Mouse (Mus musculus) cerebellum, postnatal 4 days (tissue): ENCODE measurements around the gene Mboat7.
"Not testable (repeated sequence)": the region's sequence is repeated elsewhere in the genome, so short reads cannot be mapped to it uniquely, and the experiment has no call there.

Experiments
- DNase-seq, 2 experiments: peaks; one replicate each; pipeline ENCODE4 v3.0.0; 2022; ENCODE audit warnings: low spot score in 2 of 2, mixed read lengths in 1 of 2

Mboat7 gene

DNA sequence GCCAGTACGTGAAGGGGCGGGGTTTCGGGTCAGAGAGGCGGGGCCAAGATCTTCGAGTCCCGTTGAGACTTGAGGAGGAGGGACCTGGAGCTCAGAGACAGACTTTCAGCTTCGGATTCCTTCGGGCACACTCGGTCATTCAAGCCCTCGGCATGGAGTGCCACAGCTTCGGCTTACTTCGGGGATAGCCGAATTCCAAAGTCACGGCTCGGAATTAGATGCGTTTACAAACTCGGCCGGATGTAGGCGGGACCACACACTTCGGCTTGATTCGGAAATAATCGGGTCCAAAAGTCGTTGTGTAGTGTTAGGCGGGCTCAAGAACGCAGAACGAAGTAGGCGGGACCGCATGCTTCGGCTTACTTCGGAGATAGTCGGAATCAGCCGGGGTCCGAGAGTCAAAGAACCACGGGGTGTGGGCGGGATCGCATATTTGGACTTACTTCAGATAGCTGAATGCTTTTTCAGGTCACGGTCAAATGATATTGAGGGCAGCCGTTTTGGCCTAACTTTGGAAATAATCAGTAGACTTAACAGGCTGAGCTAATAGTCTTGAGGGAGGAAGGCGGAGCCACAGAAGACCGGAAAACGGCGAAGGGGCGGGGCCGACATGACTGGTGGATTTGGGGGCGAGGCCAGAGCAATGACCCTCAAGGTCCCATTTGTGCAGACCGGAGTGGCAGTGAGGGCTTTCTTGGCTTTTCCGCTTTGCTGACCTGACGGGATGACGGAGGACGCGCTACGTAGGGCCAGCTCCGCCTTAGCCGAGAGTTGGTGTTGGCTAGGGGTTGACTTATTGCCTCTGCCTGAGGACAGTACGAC lies at the start of gene Mboat7:
TSS of gene Mboat7 (minus strand) at position 537 of the 822 bp plus-strand sequence.
- peak; percentile 85 to 95 for DNase-seq

DNA sequence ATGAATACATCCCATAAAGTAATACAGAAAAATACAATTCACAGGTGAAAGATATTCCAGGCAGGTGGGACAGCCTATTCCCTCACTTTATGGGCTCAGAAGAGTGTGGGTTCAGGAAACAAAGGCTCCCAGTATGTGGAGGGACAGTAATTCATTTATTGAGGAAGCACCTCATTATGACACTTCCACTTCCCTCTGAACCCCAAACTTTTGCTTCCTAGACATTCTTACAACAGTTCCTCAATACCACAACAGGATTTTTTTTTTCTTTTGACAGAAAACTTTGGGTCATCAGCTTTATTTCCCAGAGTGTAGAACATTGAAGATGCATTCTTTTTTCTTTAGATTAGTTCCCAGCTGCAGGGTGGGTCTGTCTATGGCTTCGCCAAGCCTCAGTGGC lies 39.4 kb upstream of the Mboat7 start:
- not testable (repeated sequence) for DNase-seq

DNA sequence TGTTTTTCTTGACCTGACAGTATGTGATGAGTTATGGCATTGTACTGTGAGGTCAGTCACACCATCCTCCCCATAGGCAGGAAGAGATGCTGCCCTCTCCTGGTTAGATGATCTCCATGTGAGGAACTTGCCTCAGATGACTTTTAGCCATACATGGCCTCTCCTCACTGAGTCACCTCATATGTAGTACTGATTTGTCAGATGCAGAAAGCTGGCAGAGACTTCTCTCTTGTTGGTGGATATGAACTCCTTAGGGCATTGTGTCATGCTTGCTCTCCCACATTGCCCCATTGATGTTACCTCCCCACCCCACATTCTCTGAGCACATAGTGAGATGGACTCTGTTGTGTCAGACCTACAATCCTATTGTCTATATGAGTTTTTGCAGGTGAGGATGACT lies 32.1 kb upstream of the Mboat7 start:
- DNase-seq: not testable (repeated sequence)

DNA sequence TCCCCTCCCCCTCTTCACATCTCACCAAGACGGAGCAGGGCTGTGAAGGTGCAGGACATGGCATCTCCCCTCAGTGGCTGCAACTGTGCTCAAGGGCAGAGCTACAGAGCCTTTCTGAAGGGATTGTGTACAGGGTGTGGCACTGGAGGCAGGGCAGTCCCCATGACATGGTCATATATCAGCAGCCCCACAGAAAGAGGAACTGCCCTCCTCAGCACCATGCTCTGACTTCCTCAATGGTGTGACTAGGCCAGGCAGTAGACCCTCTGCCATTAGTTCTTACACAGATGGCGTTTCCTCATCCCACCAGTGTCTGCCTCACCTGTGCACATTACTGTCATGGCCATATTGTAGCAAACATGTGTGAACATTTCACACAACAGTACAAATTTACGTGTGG lies 26.9 kb upstream of the Mboat7 start, which contains the start of gene Pirb:
TSS of gene Pirb (minus strand) at position 124 of the 400 bp plus-strand sequence.
- not testable (repeated sequence) for DNase-seq

DNA sequence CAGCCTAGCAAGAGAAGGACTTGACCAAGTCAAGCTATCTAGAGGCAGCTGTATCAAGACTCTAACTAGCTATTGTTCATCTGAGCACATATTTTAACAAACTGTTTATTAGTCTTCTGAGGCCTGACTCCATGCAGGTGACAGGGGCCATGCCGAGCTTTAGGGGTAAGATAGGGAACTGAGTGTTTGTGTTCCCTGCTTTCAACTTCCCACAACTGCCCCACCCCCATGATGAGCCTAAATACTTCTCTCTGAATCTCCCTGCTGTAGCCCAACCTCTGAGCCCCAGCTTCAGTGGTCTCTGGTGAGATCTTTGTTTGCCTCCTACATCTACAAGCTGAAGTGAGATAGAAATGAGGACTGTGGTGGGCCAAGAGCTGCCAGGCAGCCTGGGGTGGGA lies 21.9 kb upstream of the Mboat7 start:
- DNase-seq: no peak

DNA sequence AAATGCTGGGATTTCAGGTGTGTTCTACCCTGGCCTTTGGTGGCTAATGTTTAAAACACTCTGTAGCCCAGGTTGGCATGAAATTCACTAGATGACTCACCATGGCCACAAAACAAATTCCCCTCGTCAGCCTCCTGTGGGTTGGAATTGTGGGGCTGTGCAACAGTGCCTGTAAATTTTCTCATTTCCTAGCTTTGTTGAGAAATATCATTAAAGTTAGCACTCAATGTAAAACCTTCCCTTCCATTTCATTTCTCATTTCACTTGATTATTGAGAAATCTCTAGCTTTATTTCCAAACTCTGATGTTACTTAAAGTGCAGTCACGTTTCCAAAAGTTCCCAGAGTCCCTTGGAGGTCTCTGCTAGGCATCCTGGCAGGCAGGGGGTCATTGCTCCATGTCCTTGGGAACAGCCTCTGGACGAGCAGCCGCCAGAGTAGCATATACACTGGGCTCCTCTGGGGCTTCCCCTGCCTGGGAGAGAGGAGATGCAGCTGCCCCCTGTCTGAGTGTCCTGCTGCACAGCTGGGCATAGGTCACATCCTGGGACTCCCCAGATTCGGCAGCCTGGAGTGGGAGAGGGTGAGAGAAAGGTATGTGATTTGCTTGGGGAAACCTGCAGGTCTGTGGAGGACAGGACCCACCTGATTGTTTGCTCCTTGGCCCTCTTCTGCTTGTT lies 19.1 kb upstream of the Mboat7 start:
- no peak for DNase-seq

DNA sequence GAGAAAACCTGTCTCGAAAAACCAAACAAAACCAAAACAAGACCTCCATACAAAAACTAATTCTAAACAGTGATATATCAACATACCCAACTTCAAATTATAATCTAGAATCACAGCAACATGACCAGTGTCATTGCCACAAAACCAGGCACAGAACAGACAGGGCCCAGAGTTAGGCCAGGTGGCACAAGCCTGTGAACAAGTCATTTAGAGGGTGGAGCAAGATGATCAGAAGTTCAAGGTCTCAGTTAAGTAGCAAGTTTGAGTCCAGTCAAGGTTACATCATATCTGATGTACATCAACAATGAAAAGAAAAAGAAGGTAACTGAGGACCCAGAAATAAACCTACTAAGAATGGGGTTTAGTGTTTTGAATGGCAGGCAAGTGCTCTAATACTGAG lies 15.7 kb upstream of the Mboat7 start:
- DNase-seq: no peak

DNA sequence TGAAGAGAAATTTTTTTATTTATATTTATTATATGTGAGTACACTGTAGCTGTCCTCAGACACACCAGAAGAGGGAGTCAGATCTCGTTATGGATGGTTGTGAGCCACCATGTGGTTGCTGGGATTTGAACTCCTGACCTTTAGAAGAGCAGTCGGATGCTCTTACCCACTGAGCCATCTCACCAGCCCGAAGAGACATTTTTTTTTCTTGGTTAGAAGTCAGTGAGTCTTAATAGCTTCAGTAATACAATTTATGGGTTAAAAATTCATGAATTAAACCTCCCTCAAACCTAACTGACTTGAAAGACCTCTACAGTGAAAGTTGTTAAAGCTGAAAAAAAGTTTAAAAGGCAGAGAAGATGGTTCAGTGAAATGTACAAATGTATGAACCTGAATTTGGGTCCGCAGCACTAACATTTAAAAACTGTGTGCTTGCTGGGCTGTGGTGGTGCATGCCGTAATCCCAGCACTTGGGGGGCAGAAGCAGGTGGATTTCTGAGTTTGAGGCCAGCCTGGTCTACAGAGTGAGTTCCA lies 15.2 kb upstream of the Mboat7 start:
- not testable (repeated sequence) for DNase-seq

DNA sequence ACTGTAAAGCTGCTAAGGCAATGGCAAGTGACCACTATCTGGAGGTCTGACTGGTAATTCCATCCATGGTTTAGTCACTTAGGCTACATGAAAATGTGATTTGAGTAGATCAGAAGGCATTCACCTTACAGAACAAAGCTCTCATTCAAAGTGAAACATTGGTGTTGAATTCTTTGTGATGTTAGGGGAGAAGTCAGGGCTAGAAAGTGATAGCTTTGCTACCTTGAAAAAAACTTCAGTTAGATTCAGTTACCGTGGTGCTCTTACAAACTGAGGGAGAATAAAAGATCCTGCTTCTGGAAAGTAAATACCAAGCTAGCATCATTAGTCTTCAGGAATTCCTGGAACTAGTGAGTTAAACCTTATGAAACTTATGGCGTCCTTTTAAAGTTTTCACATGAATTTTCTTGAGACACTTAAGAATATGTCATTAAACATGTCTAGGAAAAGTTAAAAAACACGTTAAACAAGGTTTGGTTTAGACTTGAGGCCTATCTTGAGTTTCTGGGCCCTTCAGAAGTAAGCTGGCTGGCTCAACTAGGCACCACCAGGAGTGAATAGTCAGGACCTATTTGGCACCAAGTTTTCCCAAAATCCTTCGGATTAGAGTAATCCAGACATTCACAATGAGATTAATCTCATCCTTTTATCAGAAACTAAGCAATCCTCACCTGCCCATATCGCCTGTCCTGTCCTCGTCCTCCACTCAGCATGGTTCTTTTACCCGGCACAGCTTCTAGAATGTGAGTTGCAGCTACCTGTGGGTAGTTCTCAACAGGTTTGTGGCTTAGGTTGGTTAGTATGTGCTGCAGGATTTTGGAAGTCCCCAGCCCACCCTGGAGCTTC lies 14.5 kb upstream of the Mboat7 start:
- no peak for DNase-seq

DNA sequence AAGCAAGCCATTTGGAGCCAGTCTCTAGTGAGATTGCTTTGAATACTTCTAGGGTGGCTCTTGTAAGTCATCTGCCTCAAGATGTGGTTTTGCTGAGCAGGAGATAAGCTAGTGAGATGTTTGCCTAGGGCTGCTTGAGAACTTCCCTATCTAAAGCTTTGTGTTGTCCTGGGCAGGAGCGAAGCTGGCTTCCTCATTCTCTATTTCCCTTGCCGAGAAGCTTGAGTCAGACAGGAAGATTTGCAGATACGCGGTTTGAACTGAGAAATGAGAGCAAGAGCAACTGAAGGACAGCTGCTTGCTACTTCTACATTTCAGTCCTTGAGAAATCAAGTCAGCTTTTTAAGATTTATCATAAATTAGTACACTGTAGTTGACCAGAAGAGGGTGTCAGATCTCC lies 13.7 kb upstream of the Mboat7 start:
- DNase-seq: no peak

DNA sequence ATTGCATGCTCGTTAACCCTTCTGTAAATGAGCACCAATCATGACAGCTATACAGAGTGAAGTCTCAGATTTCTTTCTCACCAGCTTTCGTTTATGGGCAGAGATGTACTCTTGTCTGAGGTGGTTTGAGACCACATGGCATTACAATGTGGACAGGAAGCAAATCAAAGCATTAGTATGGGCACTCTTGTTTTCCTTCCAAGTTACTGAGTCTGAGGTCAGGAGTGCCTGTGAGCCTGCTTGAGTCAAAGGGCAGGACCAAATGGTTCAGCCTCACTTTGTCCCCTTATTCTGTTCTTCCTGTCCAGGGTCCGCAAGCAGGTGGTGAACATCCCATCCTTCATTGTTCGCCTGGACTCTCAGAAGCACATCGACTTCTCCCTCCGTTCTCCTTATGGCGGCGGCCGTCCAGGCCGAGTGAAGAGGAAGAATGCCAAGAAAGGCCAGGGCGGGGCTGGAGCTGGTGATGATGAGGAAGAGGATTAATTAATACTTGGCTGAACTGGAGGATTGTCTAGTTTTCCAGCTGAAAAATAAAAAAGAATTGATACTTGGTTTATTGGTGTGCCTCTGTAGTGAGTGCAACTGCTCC lies 13.1 kb upstream of the Mboat7 start:
- no peak for DNase-seq

DNA sequence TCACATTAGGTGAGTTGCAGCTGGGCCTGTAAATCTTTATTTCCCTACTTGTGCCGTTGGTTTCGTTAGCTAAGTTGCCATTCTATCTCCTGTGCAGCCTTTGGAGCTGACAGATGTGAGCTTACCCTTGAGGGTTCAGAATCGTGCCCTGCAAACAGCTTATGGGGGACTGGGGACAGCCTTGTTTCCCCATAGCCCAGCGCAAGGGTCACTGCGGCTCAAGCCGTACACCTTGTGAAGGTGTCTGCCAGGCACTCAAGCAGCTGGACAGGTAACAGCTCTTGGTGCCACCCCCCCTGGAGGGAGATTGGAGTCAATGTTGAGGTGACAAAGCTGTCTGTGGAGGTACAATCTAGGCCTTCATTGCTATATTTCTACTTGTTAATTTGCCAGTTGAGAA lies 12.6 kb upstream of the Mboat7 start:
- DNase-seq: no peak

DNA sequence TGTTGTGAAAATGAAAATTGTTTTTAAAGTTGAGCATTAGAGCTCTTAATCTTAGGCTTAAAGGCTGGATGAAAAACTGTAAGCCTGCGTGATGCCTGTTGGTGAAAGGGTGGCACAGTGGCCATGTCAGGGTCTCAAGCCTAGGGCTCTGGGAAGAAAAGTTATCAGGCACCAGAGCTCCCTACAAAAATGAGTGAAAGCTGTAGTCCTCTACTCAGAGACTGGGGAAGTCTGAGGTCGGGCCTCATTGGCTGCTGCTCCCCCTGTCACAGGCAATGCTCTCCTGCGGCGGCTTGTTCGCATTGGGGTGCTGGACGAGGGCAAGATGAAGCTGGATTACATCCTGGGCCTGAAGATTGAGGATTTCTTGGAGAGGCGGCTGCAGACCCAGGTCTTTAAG lies 12.1 kb upstream of the Mboat7 start:
- DNase-seq: not testable (repeated sequence)

DNA sequence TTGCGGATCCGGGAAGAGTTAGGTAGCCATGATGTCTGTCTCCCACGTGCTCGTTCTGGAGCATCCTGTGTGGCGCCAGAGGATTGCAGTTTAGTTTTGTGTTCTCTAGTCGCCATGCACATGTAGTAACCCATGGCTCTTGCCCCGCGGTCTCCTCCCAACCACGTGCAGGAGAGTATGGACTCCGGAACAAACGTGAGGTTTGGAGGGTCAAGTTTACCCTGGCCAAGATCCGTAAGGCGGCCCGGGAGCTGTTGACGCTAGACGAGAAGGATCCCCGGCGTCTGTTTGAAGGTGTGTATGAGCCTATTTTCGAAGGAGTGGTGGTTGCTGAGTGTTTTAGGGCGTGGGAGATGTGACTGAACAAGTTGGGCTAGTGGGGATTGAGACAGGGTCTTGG lies 11.2 kb upstream of the Mboat7 start:
- DNase-seq: no peak

DNA sequence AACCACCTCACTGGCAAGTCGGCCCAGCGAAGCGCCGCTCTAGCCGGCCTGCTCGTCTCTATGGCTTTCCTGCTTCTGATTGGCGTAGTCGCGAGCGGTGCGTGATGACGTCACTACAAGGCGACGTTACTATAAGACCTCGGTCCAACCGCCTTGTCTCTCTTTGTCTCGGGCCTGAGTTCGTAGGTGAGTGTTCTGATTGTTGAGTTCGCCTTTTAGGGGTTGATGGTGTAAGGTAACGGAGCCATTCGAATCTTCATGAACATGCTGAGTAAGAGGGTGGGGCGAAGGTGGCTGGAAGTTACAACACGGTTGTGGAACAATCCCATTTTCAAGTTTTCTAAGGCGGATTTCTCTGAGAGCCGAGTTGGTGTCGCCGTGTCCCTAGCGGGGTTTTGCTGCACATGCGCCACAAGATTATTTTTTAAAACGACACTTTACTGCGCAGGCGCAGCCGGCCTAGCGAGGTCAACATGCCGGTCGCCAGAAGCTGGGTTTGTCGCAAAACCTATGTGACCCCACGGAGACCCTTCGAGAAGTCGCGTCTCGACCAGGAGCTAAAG lies 10.6 kb upstream of the Mboat7 start, which contains the start of gene Rps9:
TSS of gene Rps9 (plus strand) at position 115 of the 563 bp plus-strand sequence.
- peak; percentile 90 to 96 for DNase-seq

DNA sequence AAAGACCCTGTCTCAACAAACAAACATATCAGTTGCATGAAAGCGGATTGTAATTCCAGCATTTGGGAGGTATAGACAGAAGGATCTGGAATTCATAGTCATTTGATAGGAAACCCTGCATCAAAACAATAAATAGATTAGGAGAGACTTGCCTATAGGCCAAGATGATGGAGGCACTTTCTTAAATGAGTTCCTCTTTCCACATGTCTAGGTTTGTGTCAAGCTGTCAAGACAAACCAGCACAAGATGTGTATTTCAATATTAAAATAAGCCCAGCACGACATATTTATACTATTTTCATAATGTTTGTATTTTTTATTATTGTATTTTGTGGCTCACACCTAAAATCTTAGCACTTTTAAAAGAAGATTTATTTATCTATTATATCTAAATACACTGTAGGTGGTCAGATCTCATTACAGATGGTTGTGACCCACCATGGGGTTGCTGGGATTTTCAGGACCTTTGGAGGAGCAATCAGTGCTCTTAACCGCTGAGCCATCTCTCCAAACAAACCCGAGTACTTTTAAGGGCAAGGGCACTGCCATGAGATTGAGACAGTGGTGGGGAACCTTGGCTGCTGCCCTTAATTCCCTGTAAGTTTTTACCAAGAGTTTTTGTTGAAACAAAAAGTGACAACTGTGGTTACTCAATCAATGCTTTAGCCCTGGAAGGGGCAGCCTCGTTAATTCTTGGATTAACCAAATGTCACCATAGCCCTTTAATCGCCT lies 10.0 kb upstream of the Mboat7 start:
- no peak for DNase-seq

DNA sequence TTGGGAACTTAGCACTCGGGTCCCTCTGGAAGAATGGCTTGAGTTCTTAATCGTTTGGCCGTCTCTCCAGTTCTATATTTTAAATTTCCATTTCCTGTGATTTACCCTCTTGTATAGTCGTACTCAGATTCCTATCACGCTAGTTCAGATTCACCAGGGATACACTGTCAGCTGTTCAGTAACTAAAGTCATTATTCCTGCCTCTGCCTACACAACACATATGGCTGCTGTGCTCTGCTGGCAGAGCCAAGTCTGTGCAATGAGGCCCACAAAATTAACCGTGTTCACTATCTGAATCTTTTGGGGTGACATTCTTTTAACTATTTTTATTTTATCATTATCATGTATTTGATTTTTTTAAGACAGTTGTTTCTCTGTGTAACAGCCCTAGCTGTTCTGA lies 5.1 kb upstream of the Mboat7 start:
- no peak for DNase-seq

DNA sequence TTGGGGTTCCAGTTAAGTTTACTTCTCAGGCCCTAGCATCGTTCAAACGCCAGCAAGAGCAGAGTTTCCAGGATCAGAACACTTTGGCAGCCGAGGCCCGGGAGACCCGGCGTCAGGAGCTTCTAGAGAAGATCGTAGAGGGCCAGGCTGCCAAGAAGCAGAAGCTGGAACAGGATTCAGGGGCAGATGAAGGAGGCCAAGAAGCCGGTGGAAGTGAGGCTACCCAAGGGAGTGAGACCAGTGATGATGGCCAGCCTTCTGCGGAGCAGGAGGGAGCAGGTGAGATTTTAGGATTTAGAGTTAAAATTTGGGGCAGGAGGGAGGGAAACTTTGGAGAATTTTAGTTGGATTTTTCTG lies 1.6 kb upstream of the Mboat7 start:
- peak in 1 of 2 experiments; percentile 20 for DNase-seq

DNA sequence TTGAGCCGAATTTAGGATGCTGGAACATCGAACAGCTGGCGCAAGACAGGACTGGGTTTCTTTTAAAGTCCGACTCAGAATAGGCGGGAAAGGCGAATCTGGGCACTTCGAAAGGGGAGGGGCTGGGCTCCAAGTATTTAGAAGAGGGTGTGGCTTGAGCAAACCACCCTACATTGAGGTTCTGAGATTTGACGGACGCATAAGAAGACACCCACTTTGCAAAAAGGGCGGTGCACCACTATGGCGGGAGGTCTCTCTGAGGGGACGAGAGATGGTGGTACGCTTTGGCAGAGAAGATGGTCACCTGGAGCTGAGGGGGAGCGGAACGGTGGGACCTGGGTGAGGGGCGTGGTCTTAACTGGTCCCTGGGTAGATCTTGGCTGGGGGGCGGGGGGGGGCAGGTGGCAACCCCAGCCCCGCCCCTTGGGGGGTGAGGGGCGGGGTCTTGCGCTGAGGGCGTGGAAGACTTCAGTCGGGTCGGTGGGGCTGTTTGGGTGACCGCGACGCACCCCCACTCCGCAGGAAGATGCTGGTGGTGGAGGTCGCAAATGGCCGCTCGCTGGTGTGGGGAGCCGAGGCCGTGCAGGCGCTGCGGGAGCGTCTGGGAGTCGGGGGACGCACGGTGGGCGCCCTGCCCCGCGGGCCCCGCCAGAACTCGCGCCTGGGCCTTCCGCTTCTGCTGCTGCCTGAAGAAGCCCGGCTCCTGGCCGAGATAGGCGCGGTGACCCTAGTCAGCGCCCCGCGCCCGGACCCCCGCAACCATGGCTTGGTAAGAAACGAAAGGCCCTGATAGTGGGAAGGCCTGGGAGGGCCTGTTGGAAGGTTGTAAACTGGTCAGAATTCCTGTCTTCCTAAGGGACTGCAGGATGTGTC lies 989 bp upstream of the Mboat7 start:
- DNase-seq: peak in 1 of 2 experiments; percentile 56

DNA sequence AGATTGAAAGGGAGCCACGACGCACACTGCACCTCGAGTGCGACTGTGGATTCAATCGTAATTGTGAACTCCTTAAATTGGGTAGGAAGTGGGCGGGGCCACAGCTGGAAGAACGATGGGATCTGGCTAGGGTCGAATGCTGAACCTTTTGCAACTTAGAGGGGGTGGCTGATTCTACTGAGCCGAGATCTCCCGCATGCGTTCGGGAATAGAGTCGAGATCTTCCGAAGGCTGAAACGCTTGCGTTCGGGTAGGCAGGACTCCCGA lies 419 bp upstream of the Mboat7 start:
- DNase-seq: no peak
